Mouse (Mus musculus): ENCODE results near the gene Tmem132b.

The Tmem132b gene

DNA sequence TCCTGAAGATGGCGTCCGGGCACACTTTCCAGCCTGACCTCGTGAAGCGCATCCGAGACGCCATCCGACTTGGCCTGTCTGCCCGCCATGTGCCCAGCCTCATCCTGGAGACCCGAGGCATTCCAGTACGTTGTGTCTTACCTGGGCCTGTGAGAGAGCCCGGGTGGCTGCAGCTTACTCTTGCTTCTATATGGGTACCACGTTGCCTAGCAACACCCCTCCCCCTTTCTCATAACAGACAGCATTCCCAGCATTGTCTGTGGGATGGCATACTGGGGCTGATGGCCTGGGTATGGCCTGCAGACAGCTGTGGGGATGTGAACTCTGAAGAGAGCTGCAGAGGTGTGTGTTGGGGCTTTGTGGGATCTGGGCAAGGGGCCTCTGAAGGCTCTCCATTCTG lies 16.6 kb upstream of the Tmem132b start:
- DNase-seq (ENCODE audit: low read depth, low spot score), result no peak

DNA sequence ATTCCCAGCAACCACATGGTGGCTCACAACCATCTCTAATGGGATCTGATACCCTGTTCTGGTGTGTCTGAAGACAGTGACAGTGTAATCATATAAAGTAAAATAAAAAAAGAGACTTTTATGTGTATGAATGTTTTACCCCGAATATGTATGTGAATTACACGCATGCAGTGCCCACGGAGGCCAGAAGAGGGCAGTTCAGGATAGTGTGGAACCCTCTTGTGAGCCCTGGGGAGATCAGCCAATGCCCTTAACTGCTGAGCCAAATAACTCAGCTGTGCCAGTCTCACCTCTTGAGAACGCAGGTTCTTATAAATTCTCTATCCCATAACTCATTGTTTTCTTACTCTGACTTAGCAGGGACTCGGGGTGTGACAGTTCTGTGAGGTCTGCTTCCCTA lies 12.9 kb upstream of the Tmem132b start:
- DNase-seq (ENCODE audit: low read depth, low spot score), result no peak

DNA sequence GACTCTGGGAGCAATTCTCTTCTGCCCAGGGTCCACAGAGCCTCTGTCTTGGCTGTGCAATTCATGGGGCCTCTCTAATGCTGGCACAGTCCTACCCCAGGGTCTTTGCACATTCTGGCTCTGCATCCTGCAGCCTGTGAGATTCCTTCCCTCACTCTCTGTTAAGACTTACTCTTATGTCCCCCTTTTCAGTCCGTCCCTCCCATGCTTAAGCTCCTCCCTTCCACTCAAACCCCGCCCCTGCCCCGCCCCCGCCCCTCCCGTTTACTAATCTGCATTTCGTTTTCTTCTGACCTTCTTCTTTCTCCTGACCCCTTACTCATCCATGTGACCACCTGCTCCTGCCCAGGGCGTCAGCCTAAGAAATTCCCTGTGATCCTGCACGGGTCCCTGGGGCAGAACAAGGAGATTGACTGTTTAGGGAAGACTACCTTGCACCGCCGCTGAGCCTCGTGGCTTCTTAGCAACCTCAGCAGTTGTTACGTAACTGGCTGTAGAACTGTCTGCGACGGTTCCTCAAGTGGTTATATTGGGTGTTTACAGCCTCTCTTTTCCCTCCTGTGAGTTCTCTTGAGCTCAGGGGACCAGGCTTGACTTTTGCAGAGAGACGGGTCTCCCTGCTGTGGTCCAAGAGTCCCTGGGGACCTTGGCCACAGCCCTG lies 10.5 kb upstream of the Tmem132b start:
- peak; percentile 49 for DNase-seq (ENCODE audit: low read depth, low spot score)

DNA sequence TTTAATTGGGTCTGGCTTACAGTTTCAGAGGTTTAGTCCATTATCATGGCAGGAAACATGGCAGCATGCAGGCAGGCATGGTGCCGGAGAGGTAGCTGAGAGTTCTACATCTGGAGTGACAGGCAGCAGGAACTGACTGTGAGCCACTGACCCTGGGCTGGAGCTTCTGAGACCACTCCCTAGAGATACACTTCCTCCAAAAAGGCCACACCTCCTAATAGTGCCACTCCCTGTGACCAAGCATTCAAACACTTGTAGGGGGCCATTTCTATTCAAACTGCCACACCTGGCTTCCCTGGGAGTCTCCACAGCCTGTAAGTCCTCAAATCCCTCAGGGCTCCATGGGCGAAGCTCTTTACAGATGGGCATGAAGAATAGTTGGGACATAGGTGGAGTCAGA lies 8.2 kb upstream of the Tmem132b start:
- DNase-seq (ENCODE audit: low read depth, low spot score), result no peak

DNA sequence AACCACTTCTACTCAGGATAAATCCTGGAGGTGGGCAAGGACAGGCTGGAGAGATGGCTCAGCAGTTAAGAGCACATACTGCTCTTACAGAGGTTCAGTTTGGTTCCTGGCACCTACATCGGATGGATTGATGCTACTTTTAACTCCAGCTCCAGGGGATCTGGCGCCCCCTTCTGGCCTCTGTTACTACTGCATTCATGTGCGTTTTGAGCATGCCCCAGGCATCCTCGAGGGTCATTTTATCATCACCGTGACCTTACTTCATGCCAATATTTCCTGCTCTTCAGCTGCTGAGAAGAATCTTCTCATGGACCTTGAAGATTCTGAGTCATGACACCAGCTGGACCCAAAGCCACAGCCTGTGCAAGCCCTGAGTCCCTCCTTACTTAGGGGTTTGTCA lies 6.1 kb upstream of the Tmem132b start:
- DNase-seq (ENCODE audit: low read depth, low spot score), result no peak

- no peak for DNase-seq (ENCODE audit: low read depth, low spot score)
Measured at GRCm38 (mm10) chr5:125526464-125526863, 5.1 kb upstream of the Tmem132b start.

DNA sequence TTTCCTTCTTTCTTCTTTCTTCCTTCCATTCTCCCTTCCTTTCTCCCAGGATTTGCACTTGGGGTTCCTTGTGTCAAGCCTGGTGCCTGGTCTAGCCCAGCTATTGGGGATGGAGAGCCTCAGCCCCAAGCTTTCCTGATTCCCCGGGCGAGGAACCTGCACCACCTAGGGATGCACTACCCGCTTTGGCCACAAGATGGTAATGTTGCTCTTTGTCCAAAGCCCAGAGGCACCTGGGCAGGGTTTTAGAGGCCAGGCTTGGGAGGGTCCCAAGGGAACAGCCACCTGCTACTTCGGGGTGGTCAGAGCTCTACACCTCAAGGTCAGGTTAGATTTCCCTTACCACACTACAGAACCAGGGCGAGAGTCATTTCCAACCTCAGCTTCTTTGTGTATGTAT lies 2.5 kb upstream of the Tmem132b start:
- DNase-seq (ENCODE audit: low read depth, low spot score), result peak; percentile 31

- no peak for DNase-seq (ENCODE audit: low read depth, low spot score)
Measured at GRCm38 (mm10) chr5:125532191-125532544, 594 bp downstream of the Tmem132b start.

GRCm38 (mm10) chr5:125532545-125533224 lies 1.1 kb downstream of the Tmem132b start:
- DNase-seq (ENCODE audit: low read depth, low spot score), result no peak

- DNase-seq (ENCODE audit: low read depth, low spot score), result no peak
Measured at GRCm38 (mm10) chr5:125533225-125533900, 1.8 kb downstream of the Tmem132b start.

DNA sequence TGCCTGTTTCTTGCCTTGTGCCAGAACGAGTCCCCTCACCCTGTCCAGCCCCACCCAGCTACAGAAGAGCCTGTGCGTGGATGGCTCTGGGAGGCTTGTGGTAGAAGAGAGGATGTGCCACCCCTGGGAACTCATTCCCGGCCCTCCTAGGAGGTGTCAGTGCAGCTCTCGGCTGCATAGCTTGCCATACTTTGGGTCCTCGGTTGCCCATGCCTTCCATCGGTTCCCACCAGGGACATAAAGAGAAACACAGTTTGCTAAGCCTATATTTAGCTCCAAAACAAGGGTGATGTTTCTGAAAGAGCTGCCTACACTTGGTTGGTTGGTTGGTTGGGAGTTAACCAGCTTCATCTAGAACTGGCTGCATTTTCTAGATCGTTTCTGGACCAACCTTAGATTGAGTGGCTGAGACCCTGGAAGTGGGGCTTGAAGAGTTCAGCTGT lies 2.6 kb downstream of the Tmem132b start:
- DNase-seq (ENCODE audit: low read depth, low spot score), result no peak

DNA sequence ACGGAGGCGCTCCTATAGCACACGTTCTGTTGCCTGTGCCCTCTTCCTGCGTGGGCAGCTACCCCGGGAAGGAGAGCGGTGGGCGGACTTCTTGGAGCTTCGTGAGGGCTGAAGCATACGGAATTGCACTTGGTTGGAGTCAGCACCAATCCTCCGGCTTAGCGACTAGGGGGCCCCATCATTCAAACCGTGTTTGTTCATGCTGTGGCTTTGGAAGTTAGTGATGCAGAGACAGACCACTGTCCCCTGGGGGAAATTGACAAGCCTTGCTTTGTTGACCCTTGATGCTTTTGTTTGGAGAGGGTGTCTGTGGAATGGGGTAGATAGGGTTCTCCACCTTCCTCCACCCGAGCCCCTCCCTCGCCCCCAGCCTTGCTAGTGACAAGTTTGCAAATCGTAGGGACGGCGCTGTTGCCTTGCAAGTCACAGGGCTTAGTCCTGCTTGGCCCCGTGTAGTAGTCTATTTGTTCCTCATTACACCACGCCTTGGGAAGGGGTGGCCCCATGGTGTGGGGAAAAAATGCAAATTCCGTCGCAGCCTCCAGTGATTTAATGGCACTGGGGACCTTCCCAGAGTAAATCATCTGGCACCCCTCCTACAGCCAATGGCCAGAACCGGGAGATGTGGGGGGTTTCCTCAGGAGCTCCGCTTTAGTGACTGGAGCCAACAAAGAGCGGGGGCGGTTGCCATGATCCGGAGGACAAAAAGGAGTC lies 3.2 kb downstream of the Tmem132b start:
- DNase-seq (ENCODE audit: low read depth, low spot score), result no peak

DNA sequence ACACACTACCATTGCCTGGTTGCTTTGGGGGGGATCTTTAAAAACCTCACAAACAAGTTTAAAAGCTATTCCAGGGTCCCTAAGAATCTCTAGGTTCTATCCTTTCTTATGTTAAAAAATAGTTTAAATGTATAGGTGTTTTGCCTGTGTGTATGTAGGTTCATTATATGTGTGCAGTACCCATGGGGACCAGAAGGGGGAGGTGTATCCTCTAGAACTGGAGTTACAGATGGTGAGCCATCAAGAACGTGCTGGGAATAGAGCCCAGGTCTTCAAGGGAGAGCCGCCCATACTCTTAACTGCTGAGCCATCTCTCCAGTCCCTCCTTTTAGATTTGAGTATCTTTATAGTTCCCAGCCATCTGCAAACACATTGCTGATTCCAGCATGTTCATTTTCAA lies 13.5 kb downstream of the Tmem132b start:
- no peak for DNase-seq (ENCODE audit: low read depth, low spot score)

GRCm38 (mm10) chr5:125546293-125546692 lies 14.7 kb downstream of the Tmem132b start:
- DNase-seq (ENCODE audit: low read depth, low spot score), result no peak

DNA sequence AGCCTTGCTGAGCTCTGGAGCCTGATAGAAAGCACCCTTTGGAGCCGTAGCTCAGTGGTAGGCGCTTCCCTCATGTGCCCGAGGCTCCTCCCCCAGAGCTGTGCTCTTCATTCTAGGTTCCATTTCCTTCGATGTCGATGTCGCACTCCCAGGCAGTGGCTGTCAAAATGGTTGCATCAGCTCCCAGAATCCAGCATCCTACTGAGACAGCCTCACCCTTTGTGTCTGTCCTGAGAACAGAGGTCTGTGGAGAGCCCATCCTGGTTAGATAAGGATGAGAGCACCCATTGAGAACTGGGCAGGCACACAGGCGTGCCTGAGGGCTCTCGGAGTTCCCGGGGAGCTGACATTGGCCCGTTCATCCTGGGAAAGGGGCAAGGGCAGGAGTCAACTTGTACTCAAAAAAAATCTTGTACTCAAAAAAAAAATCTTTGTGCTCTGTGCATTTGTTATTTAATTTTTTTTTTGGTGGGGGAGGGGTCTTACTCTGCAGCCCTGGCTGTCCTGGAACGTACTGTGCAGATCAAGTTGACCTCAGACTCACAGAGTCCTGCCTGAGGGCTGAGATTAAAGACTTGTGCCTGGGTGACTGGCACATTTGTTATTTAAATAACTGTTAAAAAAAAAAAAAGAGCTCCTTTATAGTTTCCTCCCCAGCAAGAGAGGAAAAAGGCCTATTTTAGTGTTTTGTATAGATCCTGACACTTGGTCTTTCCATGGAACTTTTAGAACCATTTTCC lies 18.3 kb downstream of the Tmem132b start:
- DNase-seq (ENCODE audit: low read depth, low spot score), result no peak

DNA sequence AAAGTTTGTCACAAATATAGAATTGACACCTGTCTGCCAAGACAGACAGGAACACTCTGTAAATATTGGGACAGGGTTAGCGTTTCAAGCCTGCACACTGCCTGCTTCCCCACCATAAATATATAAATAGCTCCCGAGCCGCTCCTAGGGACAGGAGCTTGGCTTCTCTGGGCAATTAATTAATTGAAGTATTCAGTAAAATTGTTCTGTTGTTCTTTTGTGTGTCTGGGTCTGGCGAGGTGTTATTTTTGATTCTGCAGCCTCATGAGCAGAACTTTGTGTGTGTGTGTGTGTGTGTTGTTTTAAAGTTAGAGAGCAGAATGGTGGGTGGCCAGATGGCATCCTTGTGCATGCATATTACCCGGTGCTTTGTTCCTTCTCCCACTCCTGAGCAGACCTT lies 24.2 kb downstream of the Tmem132b start:
- peak; percentile 39 for DNase-seq (ENCODE audit: low read depth, low spot score)

DNA sequence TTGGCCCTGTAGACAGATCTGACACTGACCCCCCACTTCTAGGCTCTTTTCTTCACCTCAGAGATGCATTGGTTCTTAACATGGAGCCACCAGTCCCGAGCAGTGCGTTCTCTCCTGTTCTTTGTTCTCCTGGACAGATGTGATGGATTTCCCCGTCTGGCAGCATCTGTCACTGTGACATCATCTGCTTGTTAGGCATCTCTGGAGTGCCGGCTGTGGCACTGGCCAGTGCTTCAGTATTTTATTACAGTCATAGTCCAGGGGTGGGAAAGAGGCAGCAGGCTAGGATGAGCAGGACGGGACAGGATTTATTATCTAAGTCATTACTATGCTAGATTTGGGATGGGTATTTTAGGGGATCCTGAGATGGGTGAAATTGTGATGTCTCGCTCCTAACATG lies 31.9 kb downstream of the Tmem132b start:
- DNase-seq (ENCODE audit: low read depth, low spot score), result no peak

- DNase-seq (ENCODE audit: low read depth, low spot score), result no peak
Measured at GRCm38 (mm10) chr5:125565725-125566124, 34.2 kb downstream of the Tmem132b start.

DNA sequence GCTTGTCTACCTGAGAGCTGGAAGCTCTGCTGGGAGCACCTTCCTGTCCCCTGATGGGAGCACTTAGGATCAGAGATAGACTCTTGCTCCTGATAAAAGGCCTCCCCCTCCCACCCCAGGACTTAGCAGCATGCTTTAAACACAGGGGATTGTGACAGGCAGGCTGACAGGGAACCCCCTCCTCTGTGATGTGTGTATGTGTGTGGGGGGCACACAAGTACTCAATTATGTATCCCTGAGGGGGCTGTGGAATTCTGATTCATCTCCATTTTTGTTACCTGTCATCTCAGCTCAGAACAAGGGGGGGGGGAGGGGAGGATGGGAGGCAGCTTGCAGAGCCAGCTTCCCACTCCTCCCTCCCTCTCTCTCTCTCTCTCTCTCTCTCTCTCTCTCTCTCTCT lies 36.9 kb downstream of the Tmem132b start:
- DNase-seq (ENCODE audit: low read depth, low spot score), result no peak

DNA sequence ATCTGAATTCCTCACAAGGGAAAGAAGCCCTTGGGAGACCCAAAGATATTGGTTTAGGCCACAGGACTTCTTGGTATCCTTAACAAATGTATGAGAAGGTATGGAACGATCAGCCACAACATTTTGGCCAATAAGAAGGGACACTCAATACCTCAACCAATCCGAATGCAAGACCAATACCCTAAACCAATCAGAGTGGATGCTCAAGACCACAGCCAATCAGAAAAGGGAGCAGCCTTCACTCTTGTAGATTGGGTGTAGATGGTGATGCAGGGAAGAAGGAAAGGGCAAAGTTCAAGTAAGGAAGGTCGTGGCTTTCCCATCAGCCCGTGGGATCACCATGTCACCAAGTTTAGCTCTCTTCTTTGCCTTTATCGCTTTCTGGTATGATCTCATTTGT lies 40.4 kb downstream of the Tmem132b start:
- DNase-seq (ENCODE audit: low read depth, low spot score), result no peak

- no peak for DNase-seq (ENCODE audit: low read depth, low spot score)
Measured at GRCm38 (mm10) chr5:125574886-125575285, 43.3 kb downstream of the Tmem132b start.

- DNase-seq (ENCODE audit: low read depth, low spot score), result no peak
Measured at GRCm38 (mm10) chr5:125575866-125576265, 44.3 kb downstream of the Tmem132b start.

Data from skeletal muscle tissue, adult 2 months (tissue).